Mouse (Mus musculus) neural tube, embryonic 12.5 days (tissue): ENCODE measurements at regions not wholly inside any gene's neighbourhood (a gene's known extent, or its start where the extent isn't known, plus 50 kb on each side); places are given as distances from the start of the nearest gene placed in this dataset.

Experiments used
- ATAC-seq: fragments of 200-750 bp; cut with Nextera tagmentation; 2 replicates; pipeline ENCODE4 v1.8.0; 2017; ENCODE audit warnings: low read depth, mild to moderate bottlenecking, moderate TSS enrichment, moderate library complexity; ENCODE audit not compliant: low FRiP score
- H3K27ac ChIP-seq: fragments of 300-500 bp; sonication (generic); 2 replicates; pipeline ENCODE4 v1.5.1; 2016
- H3K27me3 ChIP-seq: fragments of 300-500 bp; sonication (generic); replicated peaks from 2 replicates; pipeline ENCODE4 v1.6.1; 2016; ENCODE audit warnings: mild to moderate bottlenecking
- H3K36me3 ChIP-seq: fragments of 300-500 bp; sonication (generic); 2 replicates; pipeline ENCODE4 v1.6.1; 2016; ENCODE audit warnings: mild to moderate bottlenecking
- H3K4me1 ChIP-seq: fragments of 300-500 bp; sonication (generic); 2 replicates; pipeline ENCODE4 v1.6.1; 2016
- H3K4me2 ChIP-seq: fragments of 300-500 bp; sonication (generic); replicated peaks from 2 replicates; pipeline ENCODE4 v1.6.1; 2016; ENCODE audit warnings: mild to moderate bottlenecking
- H3K4me3 ChIP-seq: fragments of 300-500 bp; sonication (generic); 2 replicates; pipeline ENCODE4 v1.5.1; 2016
- H3K9ac ChIP-seq: fragments of 300-500 bp; sonication (generic); 2 replicates; pipeline ENCODE4 v1.6.1; 2016; ENCODE audit warnings: mild to moderate bottlenecking
- H3K9me3 ChIP-seq: fragments of 300-500 bp; sonication (generic); 2 replicates; pipeline ENCODE4 v1.6.1; 2016; ENCODE audit warnings: mild to moderate bottlenecking
- WGBS: fragments of 180-500 bp; shearing (Covaris S2); methylation state at CpG from one replicate; pipeline ENCODE4 v1.1.7; 2016; 5-methylcytosine and 5-hydroxymethylcytosine counted together

DNA sequence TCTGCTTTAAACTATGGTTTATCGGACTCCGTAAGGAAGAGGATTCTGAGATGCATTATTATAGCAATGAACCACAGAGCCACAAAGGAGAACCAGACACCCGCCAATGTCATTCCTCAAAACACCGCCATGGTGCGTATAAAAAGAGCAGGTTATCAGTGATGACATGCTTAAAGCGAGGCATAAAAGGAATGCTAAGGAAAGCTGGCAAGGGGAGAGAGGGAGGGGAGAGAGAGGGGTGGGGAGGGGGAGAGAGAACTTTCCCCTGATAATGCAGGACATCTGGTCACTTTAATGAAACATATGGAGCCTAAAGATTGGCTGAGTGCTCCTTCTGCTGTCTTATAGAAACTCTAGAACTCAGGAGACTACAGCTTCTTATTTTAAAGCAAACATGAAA, 222.8 kb upstream of the Lrig3 start:
- 67% methylated on average over 6 of the region's 6 CpGs for WGBS
- Histone ChIP-seq H3K9ac (no peak overlapping the region), H3K4me2 (no peak overlapping the region), H3K36me3 (no peaks in the 10 kb centered on the region), H3K9me3 (no peaks in the 10 kb centered on the region), H3K27me3 (no peaks in the 10 kb centered on the region), H3K4me3 (no peak overlapping the region), H3K27ac (no peak overlapping the region), H3K4me1 (no peaks in the 10 kb centered on the region)
- ATAC-seq, result no peak

DNA sequence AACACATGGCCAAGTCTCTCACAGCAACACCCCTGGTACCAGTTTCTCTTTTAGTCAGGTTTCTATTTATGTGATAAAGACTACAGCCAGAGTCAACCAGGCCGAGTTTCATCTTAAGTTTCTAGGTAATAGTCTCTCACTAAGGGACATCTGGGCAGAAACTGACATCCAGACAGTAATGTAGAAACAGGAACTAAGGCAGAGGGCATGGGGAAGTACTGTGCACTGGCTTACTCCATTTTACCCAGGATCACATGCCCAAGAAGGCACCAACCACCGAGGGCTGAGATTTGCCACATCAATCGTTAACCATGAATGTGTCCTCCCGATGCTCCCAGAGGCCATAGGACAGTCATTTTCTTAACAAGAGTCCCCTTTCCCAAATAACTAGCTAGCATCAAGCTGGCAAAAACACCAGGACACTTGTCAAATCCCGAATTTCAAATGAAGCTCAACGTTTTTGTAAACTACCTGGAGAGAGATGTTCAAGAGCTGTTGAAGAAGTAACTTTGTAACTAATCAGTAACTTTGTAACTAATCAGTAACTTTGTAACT, 216.9 kb upstream of the Lrig3 start:
- H3K27ac ChIP-seq, result no peak overlapping the region
- H3K4me1 ChIP-seq, result no peaks in the 10 kb centered on the region
- no peak for ATAC-seq
- no peak overlapping the region for H3K4me2 ChIP-seq
- H3K27me3 ChIP-seq, result no peaks in the 10 kb centered on the region
- H3K4me3 ChIP-seq, result no peak overlapping the region
- no peaks in the 10 kb centered on the region for H3K36me3 ChIP-seq
- no peak overlapping the region for H3K9ac ChIP-seq
- 69% methylated on average over 6 of the region's 6 CpGs for WGBS
- H3K9me3 ChIP-seq, result no peaks in the 10 kb centered on the region

DNA sequence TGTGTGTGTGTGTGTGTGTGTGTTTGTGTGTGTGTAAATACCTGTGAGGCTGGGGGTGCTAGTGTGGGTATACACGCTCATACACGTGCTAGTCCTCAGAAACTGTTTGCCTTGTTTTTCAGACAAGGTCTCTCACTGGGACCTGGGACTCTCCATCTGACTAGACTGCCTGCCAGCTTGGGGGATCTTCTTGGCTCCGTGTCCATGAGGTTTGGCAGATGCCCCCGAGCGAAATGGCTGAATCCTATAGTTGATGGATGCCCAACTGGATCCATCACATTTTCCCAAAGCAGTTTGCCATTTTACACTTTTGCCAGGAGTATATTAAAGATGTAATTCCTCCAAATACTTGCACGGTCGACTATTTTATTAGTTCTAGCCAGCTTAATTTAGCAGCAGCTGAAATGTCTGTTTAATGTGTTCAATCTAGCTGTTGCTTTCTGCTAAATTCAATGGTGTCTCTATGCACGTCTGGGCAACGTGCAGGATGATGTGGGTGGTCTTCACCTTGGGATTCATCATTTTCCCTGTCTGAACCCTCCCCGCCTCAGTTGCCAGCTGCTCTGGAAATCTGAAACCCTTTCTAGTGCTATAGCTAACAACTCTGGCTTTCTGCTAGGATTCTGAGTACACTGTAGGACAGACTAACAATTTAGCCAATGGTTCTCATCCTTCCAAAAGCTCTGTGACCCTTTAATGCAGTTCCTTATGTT, 213.3 kb upstream of the Lrig3 start:
- Histone ChIP-seq H3K4me2 (no peak overlapping the region), H3K9me3 (no peaks in the 10 kb centered on the region), H3K27me3 (no peaks in the 10 kb centered on the region), H3K4me1 (no peaks in the 10 kb centered on the region), H3K27ac (no peak overlapping the region), H3K9ac (no peak overlapping the region), H3K4me3 (no peak overlapping the region), H3K36me3 (no peaks in the 10 kb centered on the region)
- no peak for ATAC-seq
- 77% methylated on average over 10 of the region's 10 CpGs for WGBS

DNA sequence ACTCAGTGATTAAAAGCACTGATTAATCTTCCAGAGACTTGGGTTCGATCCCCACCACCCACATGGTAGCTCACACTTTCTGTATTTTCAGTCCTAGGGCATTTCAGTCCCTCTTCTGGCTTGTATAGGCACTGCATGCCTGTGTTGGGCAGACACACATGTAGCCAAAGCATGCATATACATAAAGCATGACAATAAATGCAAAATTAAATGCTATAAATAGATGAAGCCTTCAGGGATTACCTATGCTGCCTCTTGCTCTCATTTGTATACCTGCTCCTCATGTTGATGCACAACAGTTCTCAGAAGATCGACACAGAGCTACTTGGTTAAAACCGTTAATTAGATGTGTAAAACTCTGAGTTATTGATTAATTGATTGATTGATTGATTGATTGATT, 206.8 kb upstream of the Lrig3 start:
- no peak overlapping the region for H3K9ac ChIP-seq

DNA sequence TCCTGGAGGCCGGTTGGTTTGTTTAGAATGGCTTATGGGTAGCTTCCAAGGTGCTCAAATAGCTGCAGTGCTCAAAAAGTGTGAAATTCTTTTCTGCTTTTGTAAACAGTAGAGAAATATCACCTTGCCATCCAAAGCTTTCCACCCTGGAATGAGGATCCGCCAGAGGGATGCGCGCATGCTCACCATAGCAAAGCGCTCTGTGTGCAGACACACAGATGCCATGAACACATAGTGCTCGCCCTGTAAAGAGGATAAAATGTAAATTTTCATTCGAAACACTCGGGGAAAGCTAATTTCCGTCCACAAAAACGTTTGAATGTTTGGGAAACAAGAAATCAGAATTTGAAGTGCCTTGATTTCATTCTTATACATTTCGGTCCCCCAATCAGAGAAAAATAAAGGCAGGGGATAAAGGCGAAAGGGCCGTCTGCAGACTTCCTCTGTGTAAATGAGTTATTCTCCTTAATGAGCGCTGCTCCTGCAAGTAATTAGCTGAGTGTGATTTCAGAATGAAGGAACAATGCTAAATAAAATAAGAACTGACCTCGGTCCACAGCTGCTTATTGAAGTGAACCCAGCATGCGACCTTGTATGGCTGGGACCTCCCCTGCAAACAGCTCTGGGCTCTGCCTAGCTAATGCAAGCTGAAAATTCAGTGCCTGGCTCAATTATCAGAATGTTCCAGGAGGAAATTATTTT, 203.4 kb upstream of the Lrig3 start:
- no peak overlapping the region for H3K9ac ChIP-seq
- no peak overlapping the region for H3K4me3 ChIP-seq
- H3K4me1 ChIP-seq, result no peaks in the 10 kb centered on the region
- H3K4me2 ChIP-seq, result no peak overlapping the region
- peaks cover 4% of the 10 kb centered on the region; the same call in 1 of the 2 replicates for H3K9me3 ChIP-seq
- 81% methylated on average over 16 of the region's 16 CpGs for WGBS
- no peak overlapping the region for H3K27ac ChIP-seq
- no peak for ATAC-seq
- no peaks in the 10 kb centered on the region for H3K27me3 ChIP-seq
- H3K36me3 ChIP-seq, result no peaks in the 10 kb centered on the region

More for the DNA sequence above, 206.8 kb upstream of the Lrig3 start:
- Histone ChIP-seq H3K36me3 (no peaks in the 10 kb centered on the region), H3K4me3 (no peak overlapping the region), H3K9me3 (peaks cover 4% of the 10 kb centered on the region; the same call in 1 of the 2 replicates), H3K27ac (no peak overlapping the region), H3K4me1 (no peaks in the 10 kb centered on the region), H3K27me3 (no peaks in the 10 kb centered on the region), H3K4me2 (no peak overlapping the region)
- no peak for ATAC-seq
- WGBS, result 91% methylated on average over 3 of the region's 3 CpGs

DNA sequence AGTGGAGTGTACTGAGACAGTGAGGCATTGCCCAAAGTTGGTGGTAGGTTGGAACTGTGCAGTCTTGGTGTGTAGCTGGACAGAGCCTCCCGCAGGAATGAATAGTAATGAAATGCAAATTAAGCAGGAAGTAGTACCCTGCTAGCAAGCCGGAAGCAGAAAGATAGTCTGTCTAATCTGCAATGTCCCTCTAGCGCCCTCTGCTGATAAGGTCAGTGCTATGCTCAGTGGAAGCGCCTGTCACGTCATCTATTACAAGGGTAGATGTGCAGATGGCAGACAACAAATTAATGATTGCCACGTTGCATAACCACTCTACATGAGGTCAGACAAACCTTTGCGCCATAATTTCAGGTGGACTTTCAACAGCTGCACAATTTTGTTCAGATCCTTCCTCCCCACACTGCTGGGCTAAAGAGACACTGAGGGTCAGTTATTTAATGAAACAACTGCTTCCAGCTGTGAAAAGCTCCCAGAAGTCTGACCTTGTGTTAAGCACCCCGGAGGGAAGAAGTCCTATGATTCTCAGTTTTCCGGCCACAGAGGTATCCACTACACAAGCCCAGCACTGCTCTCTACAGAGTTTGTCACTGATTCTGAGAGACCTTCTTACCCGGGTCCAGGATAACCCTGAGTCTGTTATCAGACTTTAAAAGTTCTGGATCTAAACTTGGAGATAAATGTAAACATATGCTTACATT, 201.4 kb upstream of the Lrig3 start:
- no peak for ATAC-seq
- Histone ChIP-seq H3K4me3 (no peak overlapping the region), H3K36me3 (no peaks in the 10 kb centered on the region), H3K4me1 (no peaks in the 10 kb centered on the region), H3K9me3 (peaks cover 4% of the 10 kb centered on the region; the same call in 1 of the 2 replicates), H3K27me3 (no peaks in the 10 kb centered on the region), H3K27ac (no peak overlapping the region), H3K9ac (no peak overlapping the region), H3K4me2 (no peak overlapping the region)
- whole genome bisulfite sequencing, result 61% methylated on average over 10 of the region's 10 CpGs

DNA sequence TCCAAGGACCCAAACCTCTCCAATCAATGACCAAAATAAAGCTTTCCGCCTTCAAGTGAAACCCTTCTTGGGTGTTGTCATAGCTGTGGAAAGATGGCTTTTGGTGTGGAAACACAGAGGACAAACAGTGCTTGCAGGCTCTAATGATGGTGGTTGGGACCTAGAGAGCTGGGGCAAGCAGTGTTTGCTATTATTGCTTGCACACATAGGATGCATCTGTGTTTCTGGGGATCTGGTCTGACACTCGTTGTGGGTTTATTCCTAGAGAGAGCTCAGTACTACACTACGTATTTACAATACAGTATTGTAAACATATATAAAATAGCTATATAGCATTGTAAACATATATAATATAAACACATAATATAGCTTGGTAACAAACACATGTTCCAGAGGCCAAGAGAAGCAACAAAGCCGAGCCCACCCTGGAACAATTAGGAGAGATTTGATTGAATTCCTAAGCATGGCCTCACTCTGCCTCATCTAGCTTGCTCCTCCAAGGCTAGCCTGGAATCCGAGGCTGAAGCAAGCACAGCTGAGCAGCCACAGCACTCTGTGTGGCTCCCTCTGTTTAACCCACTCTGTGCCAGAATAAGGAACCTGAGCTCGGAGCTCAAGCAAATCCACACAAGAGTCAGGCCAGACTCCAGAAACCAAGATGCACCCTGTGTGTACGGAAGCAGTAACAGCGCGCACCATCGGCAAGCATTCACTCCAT, 200.7 kb upstream of the Lrig3 start:
- H3K9me3 ChIP-seq, result peaks cover 4% of the 10 kb centered on the region; the same call in 1 of the 2 replicates
- WGBS, result 78% methylated on average over 10 of the region's 10 CpGs
- H3K4me3 ChIP-seq, result no peak overlapping the region
- no peaks in the 10 kb centered on the region for H3K27me3 ChIP-seq
- no peaks in the 10 kb centered on the region for H3K4me1 ChIP-seq
- no peaks in the 10 kb centered on the region for H3K36me3 ChIP-seq
- H3K27ac ChIP-seq, result no peak overlapping the region
- ATAC-seq, result no peak
- no peak overlapping the region for H3K9ac ChIP-seq
- H3K4me2 ChIP-seq, result no peak overlapping the region

DNA sequence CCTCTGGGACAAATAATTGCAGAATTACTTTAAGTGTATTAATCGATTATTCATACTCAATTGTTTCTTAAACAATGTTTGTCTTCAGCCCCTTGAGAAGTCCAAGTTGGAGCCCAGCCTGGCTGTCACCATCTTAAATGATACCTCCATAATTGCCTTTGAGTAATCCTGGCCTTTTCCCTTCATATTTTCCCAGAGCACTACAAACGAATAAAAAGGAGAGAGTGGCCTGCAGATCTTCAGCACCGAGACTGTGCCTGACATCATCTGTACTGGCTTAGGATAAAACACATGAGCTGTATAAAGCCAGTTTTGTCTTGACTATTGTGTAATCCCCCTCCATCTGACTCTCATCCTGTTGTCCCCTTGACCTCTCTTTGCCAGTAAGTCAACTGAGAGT, 197.7 kb upstream of the Lrig3 start:
- Histone ChIP-seq H3K4me3 (no peak overlapping the region), H3K4me1 (no peaks in the 10 kb centered on the region), H3K27me3 (no peaks in the 10 kb centered on the region), H3K4me2 (no peak overlapping the region), H3K36me3 (no peaks in the 10 kb centered on the region), H3K27ac (no peak overlapping the region), H3K9me3 (no peaks in the 10 kb centered on the region), H3K9ac (no peak overlapping the region)
- WGBS, result 77% methylated on average over 3 of the region's 3 CpGs
- ATAC-seq, result no peak

DNA sequence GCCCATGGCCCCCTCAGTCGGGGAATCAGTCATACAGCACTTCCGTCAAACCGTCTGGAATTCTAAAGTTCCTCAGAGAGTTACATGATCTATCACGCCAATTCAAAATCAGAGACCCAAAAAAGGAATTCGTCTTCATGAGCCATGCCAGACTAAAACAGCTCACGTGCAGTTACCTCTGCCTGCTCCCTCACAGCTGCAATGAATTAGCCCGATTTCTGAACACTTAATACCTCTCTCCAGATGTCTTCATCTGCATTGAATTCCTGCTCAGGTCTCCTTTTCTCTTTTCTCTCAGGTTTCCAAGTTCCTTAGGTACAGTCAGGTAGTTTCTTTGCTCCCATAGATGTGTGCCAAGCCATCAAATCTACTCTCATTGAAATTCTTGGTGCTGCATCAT, 192.4 kb upstream of the Lrig3 start:
- H3K4me3 ChIP-seq, result no peak overlapping the region
- H3K9ac ChIP-seq, result no peak overlapping the region
- 75% methylated on average over 7 of the region's 7 CpGs for WGBS
- no peaks in the 10 kb centered on the region for H3K9me3 ChIP-seq
- ATAC-seq, result no peak
- no peak overlapping the region for H3K4me2 ChIP-seq
- H3K4me1 ChIP-seq, result no peaks in the 10 kb centered on the region
- H3K27me3 ChIP-seq, result no peaks in the 10 kb centered on the region
- H3K27ac ChIP-seq, result no peak overlapping the region
- no peaks in the 10 kb centered on the region for H3K36me3 ChIP-seq

DNA sequence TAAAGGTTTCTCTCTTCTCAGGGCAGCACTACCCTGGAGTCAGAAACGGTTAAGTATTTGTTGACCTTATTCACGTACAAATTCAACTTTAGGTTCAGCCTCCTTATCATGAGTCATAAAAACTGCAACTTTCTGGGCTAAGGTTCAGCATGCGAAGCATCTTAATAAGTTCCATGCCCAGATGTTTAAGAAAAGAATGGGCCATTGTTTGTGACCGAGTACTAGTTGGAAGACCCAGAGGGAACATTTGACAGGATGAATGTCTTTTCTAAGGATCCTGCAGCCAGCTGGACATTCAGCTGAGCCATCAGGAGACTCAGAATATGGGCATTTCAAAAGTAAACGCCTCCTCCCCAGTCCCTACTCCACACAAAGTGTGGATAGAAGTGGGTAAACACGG, 183.5 kb upstream of the Lrig3 start:
- H3K9ac ChIP-seq, result no peak overlapping the region
- no peak overlapping the region for H3K27ac ChIP-seq
- no peak overlapping the region for H3K4me3 ChIP-seq
- ATAC-seq, result no peak
- 57% methylated on average over 6 of the region's 6 CpGs for WGBS
- H3K4me2 ChIP-seq, result no peak overlapping the region
- H3K4me1 ChIP-seq, result peaks cover 23% of the 10 kb centered on the region
- H3K27me3 ChIP-seq, result no peaks in the 10 kb centered on the region
- H3K36me3 ChIP-seq, result no peaks in the 10 kb centered on the region
- H3K9me3 ChIP-seq, result no peaks in the 10 kb centered on the region

DNA sequence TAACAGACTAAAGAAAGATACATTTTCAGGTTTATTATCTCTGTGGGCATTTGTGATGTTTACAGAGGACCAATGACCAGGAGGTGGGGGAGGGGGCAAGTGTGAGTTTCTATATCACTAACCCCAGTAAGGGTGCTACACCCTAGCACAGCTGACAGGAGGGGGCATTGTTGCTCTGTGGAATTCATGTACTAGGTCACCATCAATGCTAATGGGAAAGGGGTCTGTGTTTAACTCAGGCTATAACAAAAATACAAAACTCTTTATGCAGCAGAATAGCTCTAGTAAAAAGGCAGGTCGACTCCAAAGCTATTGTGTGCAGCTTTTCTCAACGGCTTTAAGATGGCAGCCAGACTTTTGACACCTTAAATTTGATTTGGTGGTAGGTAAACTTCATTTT, 181.1 kb upstream of the Lrig3 start:
- no peak overlapping the region for H3K9ac ChIP-seq
- no peak for ATAC-seq
- H3K4me2 ChIP-seq, result no peak overlapping the region

More for the DNA sequence above, 181.1 kb upstream of the Lrig3 start:
- Histone ChIP-seq H3K4me3 (no peak overlapping the region), H3K4me1 (peaks cover 27% of the 10 kb centered on the region), H3K27me3 (no peaks in the 10 kb centered on the region), H3K9me3 (peaks cover 5% of the 10 kb centered on the region; the same call in 1 of the 2 replicates), H3K27ac (no peak overlapping the region), H3K36me3 (no peaks in the 10 kb centered on the region)
- WGBS, result 30% methylated on average over 2 of the region's 2 CpGs
